Comparison of ENCODE assay signal across 9 mouse cellular contexts in genomic region chr5:125057555-125058266, GRCm38 (mm10). TPM values are rescaled to one million over a fixed set of nuclear protein-coding genes. Genes with fewer than 3 reads are reported as not detected.
DNase-seq lines count a peak whose midpoint lies in the region; ATAC-seq and TF ChIP-seq lines count a peak whose summit lies in the region.
"Had no signal": no experiment of that assay in that cellular context is flagged by ENCODE, and none has a peak within 500 bp of the region (broad histone marks: within the 10 kb centered on the region; RNA-seq: fewer than 3 reads in every experiment).

No protein-coding gene starts in this region.

- TF ChIP-seq CTCF in bone marrow, adult 2 months (IDR thresholded peaks at IDR 0.05; ENCODE audit: control insufficient read depth, insufficient read depth, low read length): no peak
- no peak for TF ChIP-seq CTCF in lung, embryonic 14.5 days (IDR thresholded peaks at IDR 0.05; ENCODE audit: low read depth)
- TF ChIP-seq CTCF in olfactory bulb, adult 2 months (IDR thresholded peaks at IDR 0.05; ENCODE audit: insufficient read depth, low read depth, low read length): no peak

- H3K9me3 ChIP-seq in hindbrain, embryonic 13.5 days: no peaks in the 10 kb centered on the region
- H3K9me3 ChIP-seq in lung, embryonic 14.5 days (ENCODE audit: low read depth, low read length): no peaks in the 10 kb centered on the region

- no peak for TF ChIP-seq POLR2A in bone marrow, adult 2 months (IDR thresholded peaks at IDR 0.05; ENCODE audit: borderline replicate concordance, control insufficient read depth, low read depth, low read length)
- no peak for TF ChIP-seq POLR2A in olfactory bulb, adult 2 months (IDR thresholded peaks at IDR 0.05; ENCODE audit: insufficient read depth, low read depth, low read length)

- H3K27ac ChIP-seq in bone marrow, adult 2 months (ENCODE audit: control insufficient read depth, insufficient read depth, low read depth, low read length, poor library complexity): peak overlapping the region; percentile 39; the same call in 1 of the 2 replicates
- peak overlapping the region; percentile 81 for H3K27ac ChIP-seq in hindbrain, embryonic 13.5 days
- peak overlapping the region; percentile 90 for H3K27ac ChIP-seq in lung, embryonic 14.5 days (ENCODE audit: low read depth)
- peak overlapping the region; percentile 90 for H3K27ac ChIP-seq in olfactory bulb, adult 2 months (ENCODE audit: insufficient read depth, low read depth, low read length)

- H3K4me1 ChIP-seq in bone marrow, adult 2 months (ENCODE audit: control insufficient read depth, insufficient read depth, low read length): peaks cover 22% of the 10 kb centered on the region
- peaks cover 78% of the 10 kb centered on the region for H3K4me1 ChIP-seq in hindbrain, embryonic 13.5 days (replicated peaks)
- peaks cover 46% of the 10 kb centered on the region for H3K4me1 ChIP-seq in lung, embryonic 14.5 days (ENCODE audit: insufficient read depth)
- H3K4me1 ChIP-seq in olfactory bulb, adult 2 months (ENCODE audit: control insufficient read depth, insufficient read depth, low read length): peaks cover 95% of the 10 kb centered on the region

- H3K27me3 ChIP-seq in hindbrain, embryonic 13.5 days: no peaks in the 10 kb centered on the region; the same call in 1 of the 2 replicates
- H3K27me3 ChIP-seq in lung, embryonic 14.5 days (ENCODE audit: insufficient read depth, low read length): no peaks in the 10 kb centered on the region
- H3K27me3 ChIP-seq: CH12.LX had no signal

- peaks cover 23% of the 10 kb centered on the region for H3K36me3 ChIP-seq in hindbrain, embryonic 13.5 days
- peaks cover 42% of the 10 kb centered on the region for H3K36me3 ChIP-seq in lung, embryonic 14.5 days (ENCODE audit: insufficient read depth)

- ATAC-seq in hindbrain, embryonic 13.5 days (ENCODE audit: low FRiP score): peak; percentile 19; the same call in 1 of the 2 replicates
- ATAC-seq in lung, embryonic 14.5 days (ENCODE audit: insufficient read depth): peak; percentile 48

- peak; percentile 52 for DNase-seq in cerebellum, adult 11-12 months
- no peak for DNase-seq in cerebellum, postnatal 36 days
- peak; percentile 41 to 62 for DNase-seq in gastrocnemius, adult 8-10 months (ENCODE audit: low spot score in 2 of 2)
- peak; percentile 85 for DNase-seq in lung, embryonic 14.5 days
- no peak for DNase-seq in spleen, postnatal 14 days (ENCODE audit: low spot score in 2 of 2)

- peak overlapping the region; percentile 43 for H3K4me3 ChIP-seq in bone marrow, adult 2 months (replicated peaks; ENCODE audit: control insufficient read depth, low read depth, low read length)
- peak overlapping the region; percentile 30 for H3K4me3 ChIP-seq in hindbrain, embryonic 13.5 days
- H3K4me3 ChIP-seq in lung, embryonic 14.5 days (ENCODE audit: low read depth, low read length): peak overlapping the region; percentile 22
- H3K4me3 ChIP-seq in olfactory bulb, adult 2 months (ENCODE audit: insufficient read depth, low read depth, low read length): peak overlapping the region; percentile 64

- 5% methylated on average over 29 of the region's 29 CpGs for WGBS in bone marrow, adult 2 months
- 7% methylated on average over 29 of the region's 29 CpGs for WGBS in hindbrain, embryonic 13.5 days
- WGBS in lung, embryonic 14.5 days: 15% methylated on average over 29 of the region's 29 CpGs
- 6% methylated on average over 29 of the region's 29 CpGs for WGBS in olfactory bulb, adult 2 months

- peak overlapping the region; percentile 64 for H3K4me2 ChIP-seq in hindbrain, embryonic 13.5 days
- H3K4me2 ChIP-seq in lung, embryonic 14.5 days: peak overlapping the region; percentile 56

- H3K9ac ChIP-seq in hindbrain, embryonic 13.5 days: peak overlapping the region; percentile 73
- H3K9ac ChIP-seq in lung, embryonic 14.5 days: peak overlapping the region; percentile 32

RNA-seq across cellular contexts. Expression of gene Rflna, which starts 54.7 kb away (rescaled TPM):
- not detected in 2 replicates for polyA plus RNA-seq in bone marrow, adult 2 months (2011; ENCODE audit: insufficient read depth, insufficient read length, low replicate concordance, missing spikeins)
- under 1 TPM in 1 of 4 experiments, not detected in 3; 0.19 TPM for total RNA-seq in gastrocnemius, adult 8-10 months (2022)
- 5.9 and 8.3 TPM in 2 replicates for polyA plus RNA-seq in hindbrain, embryonic 13.5 days (2015; fragmentation: Nextera tagmentation; extraction: Ambion mirVana)
- 7.4 and 9.3 TPM in 2 replicates for polyA plus RNA-seq in lung, embryonic 14.5 days (2014; fragmentation: Nextera tagmentation; extraction: Ambion mirVana)
- polyA plus RNA-seq in olfactory bulb, adult 2 months (2012; ENCODE audit: insufficient read depth, insufficient read length, low replicate concordance, missing spikeins): not detected in 2 replicates

Comparison
In these comparisons a context has a peak if more than half of its experiments do, and no peak if none do; other contexts are left out.
1. DNase-seq: peak in cerebellum, adult 11-12 months (single experiment), gastrocnemius, adult 8-10 months (2 of 2) and lung, embryonic 14.5 days (single experiment); none in cerebellum, postnatal 36 days (0 of 2) and spleen, postnatal 14 days (0 of 2).
2. H3K27ac ChIP-seq: peak in every context shown above with its lines; median percentile 90 in lung, embryonic 14.5 days; 90 in olfactory bulb, adult 2 months; 81 in hindbrain, embryonic 13.5 days; 39 in bone marrow, adult 2 months.
3. Peak in every context shown above with its lines, with median percentiles within 50 percentile points of each other: H3K4me3 ChIP-seq.